Mouse (Mus musculus): Measurements from ENCODE around the gene Il1rl2.
"Not testable (repeated sequence)": the region's sequence is repeated elsewhere in the genome, so short reads cannot be mapped to it uniquely, and the experiment has no call there.

The Il1rl2 gene

GRCm38 (mm10) chr1:40324457-40324856 is at the start of gene Il1rl2:
Gene Il1rl2 (plus strand): TSS chr1:40324610.
- peak; percentile 33 for DNase-seq (ENCODE audit: low read depth, low spot score)

GRCm38 (mm10) chr1:40275285-40276013 is 49.0 kb upstream of the Il1rl2 start:
- no peak for DNase-seq (ENCODE audit: low read depth, low spot score)

- DNase-seq (ENCODE audit: low read depth, low spot score), result no peak
Observed at GRCm38 (mm10) chr1:40277944-40278343, 46.5 kb upstream of the Il1rl2 start.

GRCm38 (mm10) chr1:40278720-40279119 is 45.7 kb upstream of the Il1rl2 start:
- no peak for DNase-seq (ENCODE audit: low read depth, low spot score)

- DNase-seq (ENCODE audit: low read depth, low spot score), result no peak
Observed at GRCm38 (mm10) chr1:40279182-40279743, 45.1 kb upstream of the Il1rl2 start.

GRCm38 (mm10) chr1:40281950-40282349 is 42.5 kb upstream of the Il1rl2 start:
- DNase-seq (ENCODE audit: low read depth, low spot score), result no peak

GRCm38 (mm10) chr1:40282394-40282793 is 42.0 kb upstream of the Il1rl2 start:
- no peak for DNase-seq (ENCODE audit: low read depth, low spot score)

GRCm38 (mm10) chr1:40283995-40284394 is 40.4 kb upstream of the Il1rl2 start:
- DNase-seq (ENCODE audit: low read depth, low spot score), result no peak

- no peak for DNase-seq (ENCODE audit: low read depth, low spot score)
Observed at GRCm38 (mm10) chr1:40290489-40291255, 33.7 kb upstream of the Il1rl2 start.

GRCm38 (mm10) chr1:40292231-40292630 is 32.2 kb upstream of the Il1rl2 start:
- no peak for DNase-seq (ENCODE audit: low read depth, low spot score)

- no peak for DNase-seq (ENCODE audit: low read depth, low spot score)
Observed at GRCm38 (mm10) chr1:40293891-40294290, 30.5 kb upstream of the Il1rl2 start.

- no peak for DNase-seq (ENCODE audit: low read depth, low spot score)
Observed at GRCm38 (mm10) chr1:40294824-40295223, 29.6 kb upstream of the Il1rl2 start.

- no peak for DNase-seq (ENCODE audit: low read depth, low spot score)
Observed at GRCm38 (mm10) chr1:40298053-40298452, 26.4 kb upstream of the Il1rl2 start.

- no peak for DNase-seq (ENCODE audit: low read depth, low spot score)
Observed at GRCm38 (mm10) chr1:40303179-40303866, 21.1 kb upstream of the Il1rl2 start.

GRCm38 (mm10) chr1:40304321-40304720 is 20.1 kb upstream of the Il1rl2 start:
- DNase-seq (ENCODE audit: low read depth, low spot score), result not testable (repeated sequence)

- DNase-seq (ENCODE audit: low read depth, low spot score), result no peak
Observed at GRCm38 (mm10) chr1:40306111-40306510, 18.3 kb upstream of the Il1rl2 start.

GRCm38 (mm10) chr1:40311123-40311522 is 13.3 kb upstream of the Il1rl2 start:
- no peak for DNase-seq (ENCODE audit: low read depth, low spot score)

GRCm38 (mm10) chr1:40311625-40312024 is 12.8 kb upstream of the Il1rl2 start:
- DNase-seq (ENCODE audit: low read depth, low spot score), result no peak

GRCm38 (mm10) chr1:40314016-40314415 is 10.4 kb upstream of the Il1rl2 start:
- DNase-seq (ENCODE audit: low read depth, low spot score), result no peak

GRCm38 (mm10) chr1:40317657-40318056 is 6.8 kb upstream of the Il1rl2 start:
- DNase-seq (ENCODE audit: low read depth, low spot score), result no peak

GRCm38 (mm10) chr1:40321824-40322223 is 2.6 kb upstream of the Il1rl2 start:
- DNase-seq (ENCODE audit: low read depth, low spot score), result no peak

- no peak for DNase-seq (ENCODE audit: low read depth, low spot score)
Observed at GRCm38 (mm10) chr1:40322543-40322942, 1.9 kb upstream of the Il1rl2 start.

All from skeletal muscle tissue, adult 2 months (tissue).